Mouse (Mus musculus): ENCODE results near the gene Snap91. TPM values are rescaled to one million over a fixed set of nuclear protein-coding genes. Genes with fewer than 3 reads are reported as not detected.

The Snap91 gene
- 0.15 and 0.66 TPM in 2 replicates for polyA plus RNA-seq (2015; fragmentation: Nextera tagmentation; extraction: Ambion mirVana)

- no peak for ATAC-seq (ENCODE audit: low read depth)
- Histone ChIP-seq H3K27me3 (peaks cover 56% of the 10 kb centered on the region), H3K36me3 (no peaks in the 10 kb centered on the region)
Measured at GRCm38 (mm10) chr9:86880113-86880972, at the start of gene Snap91. Gene Snap91 (minus strand): TSS chr9:86880654.

GRCm38 (mm10) chr9:86926519-86926918, 46.1 kb upstream of the Snap91 start:
- ATAC-seq (ENCODE audit: low read depth) = no peak
- 64% methylated on average over 5 of the region's 5 CpGs for WGBS (ENCODE audit: insufficient replicate concordance)
- H3K27ac ChIP-seq = no peak overlapping the region
- H3K4me1 ChIP-seq (replicated peaks) = no peaks in the 10 kb centered on the region
- DNase-seq = no peak
- H3K9me3 ChIP-seq (replicated peaks) = no peaks in the 10 kb centered on the region
- H3K9ac ChIP-seq = no peak overlapping the region
- no peaks in the 10 kb centered on the region for H3K27me3 ChIP-seq
- no peak overlapping the region for H3K4me2 ChIP-seq
- no peaks in the 10 kb centered on the region for H3K36me3 ChIP-seq
- H3K4me3 ChIP-seq (replicated peaks) = no peak overlapping the region

More at GRCm38 (mm10) chr9:86880113-86880972, at the start of gene Snap91:
- 2% methylated on average over 75 of the region's 104 CpGs for WGBS (ENCODE audit: insufficient replicate concordance)
- Histone ChIP-seq H3K9me3 (replicated peaks) (no peaks in the 10 kb centered on the region), H3K4me1 (replicated peaks) (peaks cover 4% of the 10 kb centered on the region; the same call in 1 of the 2 replicates), H3K9ac (no peak within 1 kb of the TSS), H3K4me2 (peak within 1 kb of the TSS; percentile 63), H3K4me3 (replicated peaks) (peak within 1 kb of the TSS; percentile 51), H3K27ac (no peak within 1 kb of the TSS)
- no peak for DNase-seq

- no peaks in the 10 kb centered on the region for H3K9me3 ChIP-seq (replicated peaks)
- no peak overlapping the region for H3K4me3 ChIP-seq (replicated peaks)
- H3K4me1 ChIP-seq (replicated peaks) = no peaks in the 10 kb centered on the region
- no peak overlapping the region for H3K27ac ChIP-seq
- ATAC-seq (ENCODE audit: low read depth) (no peak), DNase-seq (no peak)
- no peak overlapping the region for H3K4me2 ChIP-seq
- no peak overlapping the region for H3K9ac ChIP-seq
- 67% methylated on average over 6 of the region's 6 CpGs for WGBS (ENCODE audit: insufficient replicate concordance)
- no peaks in the 10 kb centered on the region for H3K27me3 ChIP-seq
- no peaks in the 10 kb centered on the region for H3K36me3 ChIP-seq
Measured at GRCm38 (mm10) chr9:86925688-86926087, 45.2 kb upstream of the Snap91 start.

GRCm38 (mm10) chr9:86922430-86922829, 42.0 kb upstream of the Snap91 start:
- ATAC-seq (ENCODE audit: low read depth) (no peak), DNase-seq (no peak)
- 80% methylated on average over 3 of the region's 3 CpGs for WGBS (ENCODE audit: insufficient replicate concordance)
- no peak overlapping the region for H3K27ac ChIP-seq
- no peak overlapping the region for H3K9ac ChIP-seq
- H3K4me3 ChIP-seq (replicated peaks) = no peak overlapping the region
- no peaks in the 10 kb centered on the region for H3K9me3 ChIP-seq (replicated peaks)
- H3K4me1 ChIP-seq (replicated peaks) = no peaks in the 10 kb centered on the region
- no peak overlapping the region for H3K4me2 ChIP-seq
- H3K36me3 ChIP-seq = no peaks in the 10 kb centered on the region
- H3K27me3 ChIP-seq = no peaks in the 10 kb centered on the region

- H3K4me3 ChIP-seq (replicated peaks) = no peak overlapping the region
- H3K4me1 ChIP-seq (replicated peaks) = no peaks in the 10 kb centered on the region
- H3K9ac ChIP-seq = no peak overlapping the region
- no peak overlapping the region for H3K27ac ChIP-seq
- H3K36me3 ChIP-seq = no peaks in the 10 kb centered on the region
- no peaks in the 10 kb centered on the region for H3K9me3 ChIP-seq (replicated peaks)
- no peak overlapping the region for H3K4me2 ChIP-seq
- H3K27me3 ChIP-seq = no peaks in the 10 kb centered on the region
- 61% methylated on average over 3 of the region's 3 CpGs for WGBS (ENCODE audit: insufficient replicate concordance)
- no peak for DNase-seq
- no peak for ATAC-seq (ENCODE audit: low read depth)
Measured at GRCm38 (mm10) chr9:86916543-86916942, 36.1 kb upstream of the Snap91 start.

- DNase-seq (no peak), ATAC-seq (ENCODE audit: low read depth) (no peak)
- no peak overlapping the region for H3K9ac ChIP-seq
- no peaks in the 10 kb centered on the region for H3K9me3 ChIP-seq (replicated peaks)
- H3K4me3 ChIP-seq (replicated peaks) = no peak overlapping the region
- H3K27ac ChIP-seq = no peak overlapping the region
- 49% methylated on average over 4 of the region's 4 CpGs for WGBS (ENCODE audit: insufficient replicate concordance)
- H3K36me3 ChIP-seq = no peaks in the 10 kb centered on the region
- H3K4me2 ChIP-seq = no peak overlapping the region
- no peaks in the 10 kb centered on the region for H3K27me3 ChIP-seq
- no peaks in the 10 kb centered on the region for H3K4me1 ChIP-seq (replicated peaks)
Measured at GRCm38 (mm10) chr9:86899502-86900199, 19.2 kb upstream of the Snap91 start.

- no peak for DNase-seq
- H3K27me3 ChIP-seq = peaks cover 56% of the 10 kb centered on the region
- no peak overlapping the region for H3K9ac ChIP-seq
- H3K4me1 ChIP-seq (replicated peaks) = peaks cover 4% of the 10 kb centered on the region; the same call in 1 of the 2 replicates
- no peak overlapping the region for H3K27ac ChIP-seq
- WGBS (ENCODE audit: insufficient replicate concordance) = 4% methylated on average over 75 of the region's 75 CpGs
- no peak for ATAC-seq (ENCODE audit: low read depth)
- H3K4me2 ChIP-seq = peak overlapping the region; percentile 63
- no peaks in the 10 kb centered on the region for H3K36me3 ChIP-seq
- H3K9me3 ChIP-seq (replicated peaks) = no peaks in the 10 kb centered on the region
- peak overlapping the region; percentile 51 for H3K4me3 ChIP-seq (replicated peaks)
Measured at GRCm38 (mm10) chr9:86879216-86880112, 990 bp downstream of the Snap91 start.

- no peak overlapping the region for H3K4me2 ChIP-seq
- no peaks in the 10 kb centered on the region for H3K9me3 ChIP-seq (replicated peaks)
- DNase-seq (no peak), ATAC-seq (ENCODE audit: low read depth) (no peak)
- 61% methylated on average over 6 of the region's 6 CpGs for WGBS (ENCODE audit: insufficient replicate concordance)
- peaks cover 4% of the 10 kb centered on the region; the same call in 1 of the 2 replicates for H3K4me1 ChIP-seq (replicated peaks)
- H3K27me3 ChIP-seq = peaks cover 56% of the 10 kb centered on the region
- no peak overlapping the region for H3K27ac ChIP-seq
- no peaks in the 10 kb centered on the region for H3K36me3 ChIP-seq
- H3K4me3 ChIP-seq (replicated peaks) = no peak overlapping the region
- H3K9ac ChIP-seq = no peak overlapping the region
Measured at GRCm38 (mm10) chr9:86878716-86879115, 1.7 kb downstream of the Snap91 start.

GRCm38 (mm10) chr9:86873681-86874080, 6.8 kb downstream of the Snap91 start:
- Histone ChIP-seq H3K9me3 (replicated peaks) (no peaks in the 10 kb centered on the region), H3K9ac (no peak overlapping the region), H3K36me3 (no peaks in the 10 kb centered on the region), H3K27ac (no peak overlapping the region), H3K4me1 (replicated peaks) (no peaks in the 10 kb centered on the region), H3K4me2 (no peak overlapping the region), H3K27me3 (peaks cover 19% of the 10 kb centered on the region), H3K4me3 (replicated peaks) (no peak overlapping the region)
- WGBS (ENCODE audit: insufficient replicate concordance) = 62% methylated on average over 4 of the region's 4 CpGs
- ATAC-seq (ENCODE audit: low read depth) = no peak
- DNase-seq = no peak

- WGBS (ENCODE audit: insufficient replicate concordance) = 55% methylated on average over 11 of the region's 11 CpGs
- no peaks in the 10 kb centered on the region for H3K27me3 ChIP-seq
- no peaks in the 10 kb centered on the region for H3K36me3 ChIP-seq
- H3K27ac ChIP-seq = no peak overlapping the region
- H3K4me3 ChIP-seq (replicated peaks) = no peak overlapping the region
- no peaks in the 10 kb centered on the region for H3K9me3 ChIP-seq (replicated peaks)
- no peak for ATAC-seq (ENCODE audit: low read depth)
- no peak overlapping the region for H3K9ac ChIP-seq
- H3K4me2 ChIP-seq = no peak overlapping the region
- no peak for DNase-seq
- H3K4me1 ChIP-seq (replicated peaks) = no peaks in the 10 kb centered on the region
Measured at GRCm38 (mm10) chr9:86869586-86870338, 10.7 kb downstream of the Snap91 start.
